Mouse (Mus musculus): ENCODE data around the gene Ccdc73.

GRCm38 (mm10) chr2:104899975-104900374 lies 32.4 kb downstream of the Ccdc73 start:
- TF ChIP-seq CTCF (conservative IDR thresholded peaks at IDR 0.05; ENCODE audit: insufficient read depth, insufficient read length, low read depth, low read length) (no peak), POLR2A (IDR thresholded peaks at IDR 0.05; ENCODE audit: low read depth, low read length) (no peak)
